Mouse (Mus musculus) cortical plate, adult 2 months (tissue): Measurements from ENCODE around the gene Thsd7b.

Experiments used
- CTCF ChIP-seq: fragments of 200-500 bp; IDR thresholded peaks from 2 replicates; pipeline ENCODE4 v1.5.1; 2011; ENCODE audit warnings: mild to moderate bottlenecking, control low read depth, low read length; ENCODE audit not compliant: insufficient read depth; ENCODE audit errors: extremely low read depth
- POLR2A ChIP-seq: fragments of 200-500 bp; IDR thresholded peaks from 2 replicates; pipeline ENCODE4 v1.6.1; 2011; ENCODE audit warnings: mild to moderate bottlenecking, low read length, control low read depth; ENCODE audit not compliant: insufficient read depth; ENCODE audit errors: extremely low read depth

DNA sequence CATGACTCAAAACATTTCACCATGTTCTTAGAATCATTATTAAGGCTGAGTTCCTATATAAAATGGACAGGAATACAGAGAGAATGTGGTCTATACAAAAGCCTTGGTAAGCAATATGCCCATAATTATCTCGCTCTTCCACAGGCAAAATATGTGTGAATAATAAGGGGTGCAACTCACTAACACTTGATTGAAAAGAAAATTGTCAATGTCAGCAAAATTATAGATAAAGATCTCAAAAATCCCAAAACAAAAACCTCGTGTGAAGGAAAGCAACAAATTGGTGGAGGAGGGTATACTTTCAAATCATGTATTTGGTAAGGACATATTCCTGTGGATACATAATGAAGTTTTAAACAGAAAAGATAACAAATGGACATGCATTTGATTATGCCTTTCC is 810.7 kb downstream of the Thsd7b start:
- TF ChIP-seq CTCF: no peak
- TF ChIP-seq POLR2A: no peak
